Mouse (Mus musculus): ENCODE results near the gene Parm1.

Parm1 gene

DNA sequence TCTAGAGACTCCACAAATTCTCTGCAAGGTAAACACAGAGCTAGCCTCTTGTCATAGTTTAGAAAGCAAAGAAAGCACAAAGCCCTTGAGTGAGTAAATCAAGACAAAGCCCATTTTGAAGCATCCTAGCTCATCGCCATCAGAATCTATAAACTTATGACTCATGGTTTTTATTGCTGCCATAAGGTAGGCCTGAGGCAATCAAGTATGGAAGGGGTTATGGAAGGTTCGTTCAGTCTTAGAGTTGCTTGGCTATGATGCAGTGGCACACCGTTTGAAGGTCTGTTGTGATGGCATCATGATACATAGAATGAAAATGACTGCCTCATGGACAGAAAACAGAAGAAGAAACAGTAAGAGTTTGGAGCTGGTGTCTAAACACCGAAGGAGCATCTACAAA is 133.9 kb downstream of the Parm1 start:
- DNase-seq (ENCODE audit: extremely low read depth, low read depth, low spot score): no peak

DNA sequence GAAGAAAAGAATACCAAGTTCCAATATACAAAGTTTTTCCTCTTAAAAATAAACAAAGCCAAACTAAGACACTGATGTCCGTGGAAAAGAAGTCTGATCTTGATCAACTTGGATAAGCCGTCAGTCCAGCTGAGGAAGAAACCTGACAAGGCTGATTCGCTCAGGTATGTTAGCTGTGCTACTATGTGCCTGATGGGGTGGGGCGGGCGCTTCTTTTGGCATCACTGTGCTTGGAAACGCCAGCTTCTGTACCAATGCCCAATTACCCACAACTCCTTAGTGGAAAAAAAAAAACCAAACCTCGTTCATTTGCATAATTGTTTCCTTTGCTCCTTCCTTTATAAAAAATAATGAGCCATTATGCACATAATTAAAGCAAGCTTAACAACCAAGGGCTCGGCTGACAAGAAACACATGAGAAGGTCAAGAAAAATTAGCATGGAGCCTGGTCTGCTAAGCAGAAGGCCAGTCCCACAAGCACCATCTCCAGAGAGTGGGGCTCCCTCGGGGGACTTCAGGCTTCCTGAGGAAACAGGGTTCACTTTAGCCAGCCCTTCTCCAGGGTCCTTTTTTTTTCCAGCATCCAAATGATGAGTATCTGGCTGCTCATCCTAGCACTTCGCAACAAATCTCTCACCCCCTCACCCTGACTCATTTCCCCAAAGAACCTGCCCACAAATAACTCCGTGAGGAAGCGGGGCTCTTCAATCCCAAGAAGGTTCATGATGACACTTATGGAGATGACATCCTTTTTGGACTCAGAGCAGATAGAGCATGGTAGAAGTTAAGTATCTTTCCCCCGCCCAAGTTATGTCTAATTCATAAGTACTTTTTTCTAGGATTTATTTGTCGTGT is 135.9 kb downstream of the Parm1 start:
- DNase-seq (ENCODE audit: extremely low read depth, low read depth, low spot score): no peak

DNA sequence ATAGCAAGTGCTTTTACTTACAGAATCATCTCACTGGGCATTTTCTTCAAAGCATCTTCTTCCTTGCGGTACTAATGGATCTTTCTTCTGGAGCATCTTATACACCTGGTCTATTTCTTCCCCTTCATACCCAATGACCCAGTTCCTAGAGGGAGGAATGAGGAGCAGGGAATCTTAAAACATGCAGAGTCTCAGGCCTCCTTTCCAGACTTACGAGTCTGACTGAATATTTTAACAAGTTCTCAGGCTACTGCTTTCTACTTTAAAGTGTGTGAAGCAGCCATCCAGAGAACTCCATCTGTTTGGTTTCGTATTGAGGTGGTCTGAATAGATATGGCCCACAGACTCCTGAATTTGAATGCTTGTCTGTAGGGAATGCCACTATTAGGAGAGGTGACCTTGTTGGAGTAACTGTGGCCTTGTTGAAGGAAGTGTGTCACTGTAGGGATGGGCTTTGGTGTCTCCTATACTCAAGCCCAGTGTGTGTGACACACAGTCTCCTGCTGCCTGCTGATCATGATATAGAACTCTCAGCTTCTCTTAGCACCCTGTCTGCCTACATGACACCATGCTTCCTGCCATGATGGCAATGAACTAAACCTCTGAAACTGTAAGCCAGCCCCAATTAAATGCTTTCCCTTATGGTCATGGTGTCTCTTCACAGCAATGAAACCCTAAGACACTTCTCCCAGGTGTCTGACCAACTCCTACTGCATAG is 137.1 kb downstream of the Parm1 start:
- DNase-seq (ENCODE audit: extremely low read depth, low read depth, low spot score): no peak

DNA sequence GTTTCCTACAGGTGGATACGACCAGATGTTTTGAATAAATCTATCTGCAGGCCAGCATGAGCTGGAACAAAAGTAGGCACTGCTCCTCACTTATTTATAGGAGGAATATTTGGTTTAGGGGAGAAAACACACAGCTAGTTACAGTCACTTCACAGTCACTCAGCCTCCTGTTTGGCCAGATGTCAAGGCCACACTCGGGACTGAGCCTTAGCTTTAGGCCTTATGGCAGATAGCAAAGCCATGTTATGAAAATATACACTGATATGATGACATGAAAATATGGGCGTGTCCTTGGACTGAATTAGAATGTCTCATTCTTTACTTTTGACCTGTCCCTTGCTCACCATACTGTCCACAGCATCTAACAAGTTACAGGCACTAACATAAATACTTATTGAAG is 137.8 kb downstream of the Parm1 start:
- DNase-seq (ENCODE audit: extremely low read depth, low read depth, low spot score): no peak

DNA sequence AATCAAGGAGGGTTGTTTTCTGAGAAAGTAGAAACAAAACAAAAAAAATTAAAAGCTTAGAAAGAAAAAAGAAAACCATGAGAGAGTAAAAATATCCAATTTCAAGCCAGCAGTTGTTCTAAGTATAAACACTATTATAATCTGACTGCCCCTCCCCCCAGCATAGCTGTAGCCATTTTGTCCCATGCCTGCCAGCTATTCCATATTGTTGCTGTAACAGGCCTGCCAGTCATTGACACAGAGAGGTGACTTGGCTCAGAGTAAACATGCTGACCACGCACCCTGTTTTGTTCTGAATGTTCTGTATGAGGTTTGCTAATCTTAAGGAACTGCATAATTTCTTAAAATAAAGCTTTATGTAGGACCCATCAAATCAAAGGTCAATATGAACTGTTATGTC is 145.3 kb downstream of the Parm1 start:
- no peak for DNase-seq (ENCODE audit: extremely low read depth, low read depth, low spot score)

DNA sequence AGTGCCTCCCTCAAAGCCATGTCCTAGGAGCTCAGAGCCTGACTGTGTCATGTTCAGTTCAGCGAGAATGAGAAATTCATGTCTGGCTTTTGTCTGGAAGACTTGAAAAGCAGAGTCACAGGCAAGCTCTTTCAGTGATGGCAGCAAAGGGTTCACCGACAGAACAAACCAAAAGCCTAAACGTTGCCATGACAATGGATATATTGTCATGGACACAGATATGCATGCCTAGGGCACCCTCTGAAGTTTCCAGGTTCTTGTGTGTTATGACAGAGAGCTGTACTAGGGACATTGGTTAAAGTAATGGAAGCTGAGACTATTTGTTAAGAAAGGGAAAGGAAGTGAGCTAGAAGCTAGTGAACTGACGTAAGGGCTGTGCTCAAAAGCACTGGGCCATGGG is 149.7 kb downstream of the Parm1 start:
- DNase-seq (ENCODE audit: extremely low read depth, low read depth, low spot score): no peak

DNA sequence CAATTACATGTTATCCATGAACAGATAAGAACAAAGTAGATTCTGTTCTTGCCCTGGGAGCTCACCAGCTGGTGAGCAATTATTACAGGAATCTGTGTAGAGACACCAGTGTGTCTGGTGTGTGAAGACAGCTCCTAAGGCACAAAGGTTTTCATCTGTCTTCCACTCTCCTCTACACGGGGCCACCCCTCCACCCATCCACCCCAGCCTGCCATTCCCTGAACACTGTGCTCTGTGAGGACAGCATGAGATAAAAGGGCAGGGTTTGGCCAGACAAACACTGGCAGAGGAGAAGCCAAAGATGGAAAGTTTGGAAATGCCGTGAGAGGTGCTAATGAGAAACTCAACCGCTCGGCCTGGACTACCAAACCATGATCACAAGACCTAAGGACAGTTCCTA is 151.8 kb downstream of the Parm1 start:
- no peak for DNase-seq (ENCODE audit: extremely low read depth, low read depth, low spot score)
